Mouse (Mus musculus): ENCODE data around the gene Rap2a.

DNA sequence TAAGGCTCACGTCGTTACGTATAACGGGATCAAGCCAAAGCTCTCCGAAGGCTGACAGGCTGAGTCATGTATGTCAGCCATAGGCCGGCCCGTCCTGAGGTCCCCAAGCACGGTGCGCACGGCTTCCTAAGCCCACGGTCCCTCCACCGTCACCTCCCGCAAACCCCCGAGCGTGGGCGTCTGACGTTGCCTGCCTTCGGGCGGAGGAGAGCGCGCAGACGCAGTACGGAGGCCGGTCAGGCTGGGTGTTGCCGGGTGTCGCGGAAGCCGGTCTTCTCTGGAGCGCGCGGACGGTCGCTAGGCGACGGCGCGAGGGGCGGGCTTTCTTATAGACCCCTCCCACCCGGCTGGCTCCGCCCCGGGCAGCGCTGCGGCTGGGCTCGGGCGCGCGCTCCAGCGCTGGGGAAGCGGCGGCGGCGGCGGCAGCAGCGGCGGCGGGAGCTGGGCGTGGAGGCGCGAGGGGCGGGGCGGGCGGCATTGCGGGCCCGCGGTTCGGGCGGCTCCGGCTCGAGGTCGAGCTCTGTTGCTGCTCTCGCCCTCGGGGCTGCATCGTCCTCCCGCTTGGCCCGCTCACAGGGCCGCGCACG lies at the start of gene Rap2a:
- TF ChIP-seq POLR2A (IDR thresholded peaks at IDR 0.05; ENCODE audit: insufficient read depth, low read length) (no peak), CTCF (IDR thresholded peaks at IDR 0.05; ENCODE audit: low read depth, low read length) (no peak), EP300 (IDR thresholded peaks at IDR 0.05; ENCODE audit: insufficient read depth, low read depth, low read length) (no peak; the same call in 1 of the 2 replicates)
